Mouse (Mus musculus): ENCODE results near the gene Adamtsl5. TPM values are rescaled to one million over a fixed set of nuclear protein-coding genes. Genes with fewer than 3 reads are reported as not detected.

Gene Adamtsl5
- polyA plus RNA-seq, 1 experiment, result 22.9 TPM

DNA sequence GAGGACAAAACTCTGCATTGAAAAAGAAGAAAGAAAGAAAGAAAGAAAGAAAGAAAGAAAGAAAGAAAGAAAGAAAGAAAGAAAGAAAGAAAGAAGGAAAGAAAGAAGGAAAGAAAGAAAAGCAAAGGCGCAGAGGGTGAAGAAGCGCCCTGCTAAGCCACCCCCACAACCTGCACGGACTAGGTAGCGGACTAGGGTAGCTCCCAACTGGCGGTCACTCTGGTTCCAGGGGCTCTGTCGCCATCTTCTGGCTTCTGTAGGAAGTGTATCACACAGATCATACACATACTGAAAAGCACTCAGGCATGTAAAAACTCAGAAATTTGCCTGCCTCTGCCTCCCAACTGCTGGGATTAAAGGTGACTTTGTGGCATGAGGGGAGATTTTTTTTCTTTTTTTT, 25.9 kb upstream of the Adamtsl5 start:
- H3K4me3 ChIP-seq (ENCODE audit: insufficient read depth, low read length), result no peak overlapping the region
- TF ChIP-seq CTCF (IDR thresholded peaks at IDR 0.05; ENCODE audit: borderline replicate concordance, insufficient read depth, low read length), result peak; percentile 53; the same call in 1 of the 2 replicates
- TF ChIP-seq POLR2A (IDR thresholded peaks at IDR 0.05; ENCODE audit: low read depth, low read length), result no peak
- no peaks in the 10 kb centered on the region for H3K4me1 ChIP-seq (ENCODE audit: control insufficient read depth, insufficient read depth, low read length)
- no peak overlapping the region for H3K27ac ChIP-seq (ENCODE audit: insufficient read depth, low read length)

DNA sequence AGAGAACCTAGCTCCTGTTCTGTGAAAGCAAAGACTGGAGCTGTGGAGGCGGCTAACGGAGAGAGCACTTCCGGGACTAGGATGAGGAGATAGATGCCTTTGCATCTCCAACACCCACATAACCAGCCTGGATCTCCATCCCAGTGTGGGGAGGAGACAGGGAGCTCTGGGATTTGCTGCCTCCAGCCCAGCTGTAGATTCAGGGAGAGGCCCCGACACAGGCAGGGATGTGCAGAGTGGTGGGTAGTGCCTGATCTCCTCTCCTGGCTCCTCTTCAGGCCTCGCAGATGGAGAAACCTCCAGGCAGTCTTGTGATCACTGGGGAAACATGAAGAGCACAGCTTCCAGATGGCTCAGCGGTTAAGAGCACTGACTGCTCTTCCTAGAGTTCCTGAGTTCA, 24.5 kb upstream of the Adamtsl5 start:
- TF ChIP-seq CTCF (IDR thresholded peaks at IDR 0.05; ENCODE audit: borderline replicate concordance, insufficient read depth, low read length) (no peak), POLR2A (IDR thresholded peaks at IDR 0.05; ENCODE audit: low read depth, low read length) (no peak)
- H3K4me3 ChIP-seq (ENCODE audit: insufficient read depth, low read length), result no peak overlapping the region
- H3K27ac ChIP-seq (ENCODE audit: insufficient read depth, low read length), result no peak overlapping the region
- H3K4me1 ChIP-seq (ENCODE audit: control insufficient read depth, insufficient read depth, low read length), result no peaks in the 10 kb centered on the region

DNA sequence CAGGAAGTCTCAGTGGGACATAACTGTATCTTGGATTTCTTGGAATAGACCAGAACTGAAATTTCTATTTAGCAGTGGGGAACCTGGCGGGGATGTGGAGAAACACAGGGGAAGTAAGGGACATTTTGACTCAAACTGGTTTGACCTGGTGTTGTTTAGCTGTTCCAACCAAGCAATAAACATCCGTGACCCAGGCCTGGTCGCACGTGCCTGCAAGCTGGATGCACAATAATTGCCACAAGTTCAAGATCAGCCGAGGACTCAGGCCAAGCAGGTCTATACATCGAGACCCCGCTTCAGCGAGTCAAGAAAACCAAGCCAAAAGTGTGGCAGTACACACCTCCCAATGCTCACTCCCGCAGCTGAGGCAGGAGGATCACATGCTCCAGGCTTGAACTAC, 23.8 kb upstream of the Adamtsl5 start:
- no peak overlapping the region for H3K4me3 ChIP-seq (ENCODE audit: insufficient read depth, low read length)
- no peak overlapping the region for H3K27ac ChIP-seq (ENCODE audit: insufficient read depth, low read length)
- TF ChIP-seq POLR2A (IDR thresholded peaks at IDR 0.05; ENCODE audit: low read depth, low read length) (no peak), CTCF (IDR thresholded peaks at IDR 0.05; ENCODE audit: borderline replicate concordance, insufficient read depth, low read length) (no peak)
- H3K4me1 ChIP-seq (ENCODE audit: control insufficient read depth, insufficient read depth, low read length), result no peaks in the 10 kb centered on the region

DNA sequence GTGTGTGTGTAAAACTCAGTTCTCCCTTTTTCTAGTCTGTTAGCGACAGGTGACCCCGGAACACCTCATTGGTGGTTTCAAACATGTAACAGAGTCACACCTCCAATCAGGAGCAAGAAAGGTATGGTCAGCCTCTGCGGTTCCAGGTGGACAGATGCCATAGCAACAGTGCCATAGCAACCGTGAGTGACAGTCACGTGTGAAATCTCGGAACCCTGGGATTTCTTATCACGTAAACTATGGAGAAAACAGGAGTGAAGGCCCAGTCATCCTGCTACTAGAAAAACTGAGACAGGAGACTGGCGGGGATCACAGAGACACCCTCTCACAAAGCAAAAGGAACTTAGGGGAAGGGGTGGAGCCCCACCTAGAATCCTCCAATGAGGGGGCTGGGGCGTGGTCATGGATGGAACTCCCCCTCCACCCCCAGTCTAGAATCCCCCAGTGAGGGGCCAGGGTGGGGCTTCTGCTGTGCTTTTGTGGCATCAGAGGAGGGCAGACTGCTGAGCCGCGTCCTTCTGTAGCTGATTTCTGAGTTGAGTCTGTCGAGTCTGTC, 23.3 kb upstream of the Adamtsl5 start:
- Histone ChIP-seq H3K4me3 (ENCODE audit: insufficient read depth, low read length) (no peak overlapping the region), H3K4me1 (ENCODE audit: control insufficient read depth, insufficient read depth, low read length) (no peaks in the 10 kb centered on the region), H3K27ac (ENCODE audit: insufficient read depth, low read length) (no peak overlapping the region)
- TF ChIP-seq CTCF (IDR thresholded peaks at IDR 0.05; ENCODE audit: borderline replicate concordance, insufficient read depth, low read length) (no peak), POLR2A (IDR thresholded peaks at IDR 0.05; ENCODE audit: low read depth, low read length) (no peak; the same call in 1 of the 2 replicates)

DNA sequence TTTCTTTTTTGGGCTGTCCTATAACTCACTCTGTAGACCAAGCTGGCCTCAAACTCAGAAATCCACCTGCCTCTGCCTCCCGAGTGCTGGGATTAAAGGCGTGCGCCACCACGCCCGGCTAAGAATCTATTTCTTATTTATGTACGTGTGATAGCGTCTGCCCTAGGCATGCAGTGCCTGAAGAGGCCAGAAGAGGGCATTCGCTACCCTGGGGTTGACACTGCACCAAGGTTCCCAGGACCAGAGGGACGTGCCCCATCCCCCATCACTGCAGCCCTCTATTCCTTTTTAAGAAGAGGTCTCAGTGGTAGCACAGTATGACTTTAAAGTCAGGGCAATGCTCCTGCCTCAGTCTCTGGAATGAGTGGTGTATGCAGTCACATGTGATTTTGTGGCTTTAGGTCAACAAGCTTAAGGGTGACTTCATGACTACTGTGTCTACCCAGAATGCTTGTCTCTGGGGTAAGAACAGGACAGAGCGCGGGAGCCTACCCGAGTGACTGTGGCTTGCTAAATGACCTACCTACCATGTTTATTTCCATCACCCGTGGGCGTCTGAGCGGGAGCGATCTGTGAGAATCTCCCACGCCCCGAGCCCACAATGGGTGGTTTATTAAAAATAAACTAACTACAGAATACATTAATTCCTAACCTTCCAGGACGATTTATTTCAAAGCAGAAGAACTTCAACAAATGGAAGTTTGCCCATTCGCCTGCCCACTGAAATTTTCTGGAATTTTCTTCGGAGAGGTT, 22.0 kb upstream of the Adamtsl5 start:
- Histone ChIP-seq H3K4me3 (ENCODE audit: insufficient read depth, low read length) (no peak overlapping the region), H3K27ac (ENCODE audit: insufficient read depth, low read length) (no peak overlapping the region), H3K4me1 (ENCODE audit: control insufficient read depth, insufficient read depth, low read length) (no peaks in the 10 kb centered on the region; the same call in 1 of the 2 replicates)
- TF ChIP-seq POLR2A (IDR thresholded peaks at IDR 0.05; ENCODE audit: low read depth, low read length) (no peak), CTCF (IDR thresholded peaks at IDR 0.05; ENCODE audit: borderline replicate concordance, insufficient read depth, low read length) (0 out of 2 replicates have a peak, but pooled peaks have one; percentile 8)

DNA sequence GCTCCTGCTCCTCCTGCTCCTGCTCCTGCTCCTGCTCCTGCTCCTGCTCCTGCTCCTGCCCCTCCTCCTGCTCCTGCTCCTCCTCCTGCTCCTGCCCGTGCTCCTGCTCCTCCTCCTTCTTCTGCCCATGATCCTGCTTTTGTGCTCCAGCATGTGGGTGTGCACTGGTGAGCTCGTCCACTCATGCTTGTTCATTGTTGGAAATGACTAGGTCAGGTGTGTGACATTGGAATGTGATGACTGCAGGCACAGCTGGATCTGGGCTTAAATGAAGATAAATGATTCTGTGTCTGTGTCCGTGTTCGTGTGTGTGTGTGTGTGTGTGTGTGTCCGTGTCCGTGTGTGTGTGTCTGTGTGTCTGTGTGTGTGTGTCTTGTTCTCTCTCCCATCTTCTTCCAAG, 20.2 kb upstream of the Adamtsl5 start:
- H3K27ac ChIP-seq (ENCODE audit: insufficient read depth, low read length), result no peak overlapping the region
- no peaks in the 10 kb centered on the region; the same call in 1 of the 2 replicates for H3K4me1 ChIP-seq (ENCODE audit: control insufficient read depth, insufficient read depth, low read length)
- no peak overlapping the region for H3K4me3 ChIP-seq (ENCODE audit: insufficient read depth, low read length)
- no peak for TF ChIP-seq CTCF (IDR thresholded peaks at IDR 0.05; ENCODE audit: borderline replicate concordance, insufficient read depth, low read length)
- no peak for TF ChIP-seq POLR2A (IDR thresholded peaks at IDR 0.05; ENCODE audit: low read depth, low read length)

DNA sequence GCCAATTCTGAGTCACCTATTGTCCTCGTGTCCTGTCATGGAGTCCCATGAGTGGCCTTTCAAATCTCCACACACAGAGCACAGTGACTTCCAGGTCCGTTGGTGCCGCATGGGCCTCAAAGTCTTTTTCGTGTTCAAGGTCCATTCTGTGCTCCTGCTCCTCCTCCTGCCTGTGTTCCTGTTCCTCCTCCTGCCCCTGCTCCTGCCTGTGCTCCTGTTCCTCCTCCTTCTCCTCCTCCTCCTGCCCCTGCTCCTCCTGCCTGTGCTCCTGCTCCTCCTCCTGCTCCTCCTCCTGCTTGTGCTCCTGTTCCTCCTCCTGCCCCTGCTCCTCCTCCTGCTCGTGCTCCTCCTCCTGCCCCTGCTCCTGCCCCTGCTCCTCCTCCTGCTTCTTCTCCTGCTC, 19.7 kb upstream of the Adamtsl5 start:
- H3K4me1 ChIP-seq (ENCODE audit: control insufficient read depth, insufficient read depth, low read length), result no peaks in the 10 kb centered on the region; the same call in 1 of the 2 replicates
- no peak overlapping the region for H3K27ac ChIP-seq (ENCODE audit: insufficient read depth, low read length)
- H3K4me3 ChIP-seq (ENCODE audit: insufficient read depth, low read length), result no peak overlapping the region
- no peak for TF ChIP-seq POLR2A (IDR thresholded peaks at IDR 0.05; ENCODE audit: low read depth, low read length)
- TF ChIP-seq CTCF (IDR thresholded peaks at IDR 0.05; ENCODE audit: borderline replicate concordance, insufficient read depth, low read length), result no peak

DNA sequence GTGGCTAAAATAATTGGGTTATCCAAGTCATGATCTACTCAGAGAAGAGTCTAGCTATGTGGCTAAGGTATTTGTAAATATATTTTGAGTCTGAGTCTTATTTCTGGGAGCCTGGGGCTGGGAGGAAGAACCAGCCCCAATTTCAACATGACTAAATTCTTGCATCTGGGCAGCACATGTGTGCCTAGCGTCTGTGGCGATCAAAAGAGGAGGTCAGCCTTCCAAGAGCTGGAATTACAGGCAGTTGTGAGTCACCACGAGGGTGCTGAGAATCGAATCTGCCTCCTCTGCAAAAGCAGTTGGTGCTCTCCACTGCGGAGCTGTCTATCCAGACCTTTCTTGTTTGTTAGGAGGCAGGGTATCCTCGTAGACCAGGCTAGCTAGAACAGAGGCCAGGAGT, 17.5 kb upstream of the Adamtsl5 start:
- Histone ChIP-seq H3K4me3 (ENCODE audit: insufficient read depth, low read length) (no peak overlapping the region), H3K4me1 (ENCODE audit: control insufficient read depth, insufficient read depth, low read length) (no peaks in the 10 kb centered on the region; the same call in 1 of the 2 replicates), H3K27ac (ENCODE audit: insufficient read depth, low read length) (no peak overlapping the region)
- no peak for TF ChIP-seq CTCF (IDR thresholded peaks at IDR 0.05; ENCODE audit: borderline replicate concordance, insufficient read depth, low read length)
- TF ChIP-seq POLR2A (IDR thresholded peaks at IDR 0.05; ENCODE audit: low read depth, low read length), result no peak

DNA sequence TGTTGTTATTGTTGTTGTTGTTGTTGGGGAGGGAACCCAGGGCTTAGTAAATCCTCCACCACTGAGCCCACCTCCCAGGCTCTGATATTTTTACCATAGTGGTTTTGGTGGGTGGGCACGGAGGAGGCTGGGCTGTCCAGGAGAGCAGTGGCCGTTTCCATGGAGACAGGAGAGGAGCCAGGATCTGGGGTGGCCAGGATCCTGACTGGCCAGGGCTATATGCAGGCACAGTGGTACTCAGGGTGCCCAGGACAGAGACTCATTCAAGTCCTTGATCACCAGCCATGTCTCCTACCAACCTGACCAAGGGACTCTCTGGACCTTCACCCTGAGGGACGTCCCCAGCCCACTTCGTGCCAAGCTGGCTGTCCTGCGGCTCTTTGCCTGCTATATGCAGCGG, 15.5 kb upstream of the Adamtsl5 start:
- Histone ChIP-seq H3K27ac (ENCODE audit: insufficient read depth, low read length) (no peak overlapping the region), H3K4me1 (ENCODE audit: control insufficient read depth, insufficient read depth, low read length) (no peaks in the 10 kb centered on the region; the same call in 1 of the 2 replicates), H3K4me3 (ENCODE audit: insufficient read depth, low read length) (no peak overlapping the region)
- no peak for TF ChIP-seq CTCF (IDR thresholded peaks at IDR 0.05; ENCODE audit: borderline replicate concordance, insufficient read depth, low read length)
- TF ChIP-seq POLR2A (IDR thresholded peaks at IDR 0.05; ENCODE audit: low read depth, low read length), result no peak

DNA sequence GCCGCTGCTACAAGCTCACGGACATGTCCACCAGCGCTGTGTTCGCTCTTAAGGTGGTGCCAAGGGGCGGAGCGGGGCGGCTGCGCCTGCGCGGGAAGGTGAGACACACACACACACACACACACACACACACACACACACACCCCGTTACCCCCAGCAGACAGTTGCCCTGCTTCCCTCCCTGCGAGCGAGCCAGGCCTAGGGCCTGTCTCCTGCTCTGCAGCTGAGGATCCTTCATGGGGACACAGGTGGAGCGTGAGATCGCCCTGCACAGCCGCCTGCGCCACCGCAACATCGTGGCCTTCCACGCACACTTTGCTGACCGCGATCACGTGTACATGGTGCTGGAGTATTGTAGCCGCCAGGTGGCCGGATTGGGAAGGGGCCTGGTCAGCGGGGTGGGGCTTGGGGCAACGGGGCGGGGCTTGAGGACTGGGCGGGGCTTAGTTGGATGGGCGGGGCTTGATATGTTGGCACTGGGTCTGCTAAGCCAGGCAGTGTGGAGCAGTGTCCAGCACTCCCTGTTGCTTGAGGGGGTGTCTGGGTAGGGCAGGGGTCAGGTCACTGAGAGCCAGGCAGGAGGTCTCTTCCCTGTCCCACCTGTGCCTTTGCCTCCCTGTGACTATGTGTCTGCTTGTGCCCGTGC, 9.9 kb upstream of the Adamtsl5 start:
- Histone ChIP-seq H3K4me3 (ENCODE audit: insufficient read depth, low read length) (no peak overlapping the region), H3K4me1 (ENCODE audit: control insufficient read depth, insufficient read depth, low read length) (no peaks in the 10 kb centered on the region), H3K27ac (ENCODE audit: insufficient read depth, low read length) (no peak overlapping the region)

More for the DNA sequence above, 9.9 kb upstream of the Adamtsl5 start:
- no peak for TF ChIP-seq CTCF (IDR thresholded peaks at IDR 0.05; ENCODE audit: borderline replicate concordance, insufficient read depth, low read length)

Data from embryonic fibroblast, embryonic 13.5 days (primary cell).